Mouse (Mus musculus) intestine, embryonic 14.5 days (tissue): ENCODE data around the gene Slc22a23. TPM values are rescaled to one million over a fixed set of nuclear protein-coding genes. Genes with fewer than 3 reads are reported as not detected.

Source experiments
- ATAC-seq: fragments of 200-750 bp; cut with Nextera tagmentation; replicated peaks from 2 replicates; pipeline ENCODE4 v1.8.0; 2017; ENCODE audit warnings: low read depth, moderate number of reproducible peaks, moderate TSS enrichment, moderate library complexity; ENCODE audit not compliant: low FRiP score, low TSS enrichment
- DNase-seq: peaks from one replicate; pipeline ENCODE4 v3.0.0-alpha.2; 2018; ENCODE audit warnings: low spot score
- H3K27ac ChIP-seq: fragments of 300-500 bp; sonication (generic); 2 replicates; pipeline ENCODE4 v1.5.1; 2014; ENCODE audit warnings: low read depth, mild to moderate bottlenecking, control low read depth
- H3K27me3 ChIP-seq: fragments of 300-500 bp; sonication (generic); replicated peaks from 2 replicates; pipeline ENCODE4 v1.6.1; 2014; ENCODE audit warnings: low read length, control low read depth; ENCODE audit not compliant: control insufficient read depth, insufficient read depth
- H3K36me3 ChIP-seq: fragments of 300-500 bp; sonication (generic); 2 replicates; pipeline ENCODE4 v1.6.1; 2014; ENCODE audit warnings: low read length, control low read depth; ENCODE audit not compliant: control insufficient read depth, insufficient read depth
- H3K4me1 ChIP-seq: fragments of 300-500 bp; sonication (generic); replicated peaks from 2 replicates; pipeline ENCODE4 v1.6.1; 2014; ENCODE audit warnings: low read length, control low read depth, mixed read lengths; ENCODE audit not compliant: control insufficient read depth, insufficient read depth
- H3K4me2 ChIP-seq: fragments of 300-500 bp; sonication (generic); 2 replicates; pipeline ENCODE4 v1.6.1; 2014; ENCODE audit warnings: low read length
- H3K4me3 ChIP-seq: fragments of 300-500 bp; sonication (generic); 2 replicates; pipeline ENCODE4 v1.5.1; 2014; ENCODE audit warnings: low read depth, low read length, control low read depth, mixed read lengths
- H3K9ac ChIP-seq: fragments of 300-500 bp; sonication (generic); 2 replicates; pipeline ENCODE4 v1.6.1; 2014; ENCODE audit warnings: mild to moderate bottlenecking, low read length
- H3K9me3 ChIP-seq: fragments of 300-500 bp; sonication (generic); 2 replicates; pipeline ENCODE4 v1.6.1; 2016; ENCODE audit warnings: low read length, control low read depth; ENCODE audit not compliant: control insufficient read depth
- WGBS: fragments of 180-500 bp; shearing (Covaris S2); extraction: QIAGEN DNeasy Blood & Tissue Kit; methylation state at CpG from one replicate; pipeline ENCODE4 v1.1.7; 2014; 5-methylcytosine and 5-hydroxymethylcytosine counted together
- polyA plus RNA-seq: library from polyadenylated mRNA; unstranded; fragments of >200 nt; fragmentation: Nextera tagmentation; extraction: Ambion mirVana; gene quantifications from 2 replicates; pipeline ENCODE4 v1.2.1, GENCODE M21; 2014

Gene Slc22a23
- polyA plus RNA-seq, 1 experiment from 2014 or later: 4.0 TPM

- H3K27me3 ChIP-seq: no peaks in the 10 kb centered on the region
- H3K36me3 ChIP-seq: no peaks in the 10 kb centered on the region
- peak overlapping the region; percentile 3; the same call in 1 of the 2 replicates for H3K4me2 ChIP-seq
- no peaks in the 10 kb centered on the region for H3K9me3 ChIP-seq
- no peak overlapping the region for H3K4me3 ChIP-seq
- H3K9ac ChIP-seq: no peak overlapping the region
- WGBS: 34% methylated on average over 8 of the region's 8 CpGs
- no peak for ATAC-seq
- no peak for DNase-seq
- H3K4me1 ChIP-seq: 0 out of 2 replicates have a peak, but pooled peaks cover 7% of the 10 kb centered on the region
- no peak overlapping the region for H3K27ac ChIP-seq
Observed at GRCm38 (mm10) chr13:34272275-34273054, 72.5 kb downstream of the Slc22a23 start.

- WGBS: 72% methylated on average over 2 of the region's 2 CpGs
- Histone ChIP-seq H3K27me3 (no peaks in the 10 kb centered on the region), H3K9me3 (no peaks in the 10 kb centered on the region), H3K36me3 (no peaks in the 10 kb centered on the region), H3K9ac (no peak overlapping the region), H3K4me1 (0 out of 2 replicates have a peak, but pooled peaks cover 7% of the 10 kb centered on the region), H3K4me2 (no peak overlapping the region), H3K27ac (no peak overlapping the region), H3K4me3 (no peak overlapping the region)
- DNase-seq (no peak), ATAC-seq (no peak)
Observed at GRCm38 (mm10) chr13:34271665-34272064, 73.3 kb downstream of the Slc22a23 start.

GRCm38 (mm10) chr13:34270886-34271602, 73.9 kb downstream of the Slc22a23 start:
- no peaks in the 10 kb centered on the region for H3K9me3 ChIP-seq
- no peak overlapping the region for H3K9ac ChIP-seq
- H3K4me2 ChIP-seq: no peak overlapping the region
- H3K27me3 ChIP-seq: no peaks in the 10 kb centered on the region
- no peak overlapping the region for H3K27ac ChIP-seq
- H3K4me3 ChIP-seq: no peak overlapping the region
- H3K4me1 ChIP-seq: 0 out of 2 replicates have a peak, but pooled peaks cover 7% of the 10 kb centered on the region
- no peak for DNase-seq
- WGBS: 89% methylated on average over 5 of the region's 5 CpGs
- no peaks in the 10 kb centered on the region for H3K36me3 ChIP-seq
- ATAC-seq: no peak

- ATAC-seq (no peak), DNase-seq (no peak)
- WGBS: 75% methylated on average over 2 of the region's 2 CpGs
- Histone ChIP-seq H3K36me3 (no peaks in the 10 kb centered on the region), H3K4me1 (0 out of 2 replicates have a peak, but pooled peaks cover 7% of the 10 kb centered on the region), H3K4me3 (no peak overlapping the region), H3K4me2 (no peak overlapping the region), H3K27me3 (no peaks in the 10 kb centered on the region), H3K27ac (no peak overlapping the region), H3K9ac (no peak overlapping the region), H3K9me3 (no peaks in the 10 kb centered on the region)
Observed at GRCm38 (mm10) chr13:34269376-34269991, 75.5 kb downstream of the Slc22a23 start.

- no peak overlapping the region for H3K4me3 ChIP-seq
- no peak overlapping the region for H3K9ac ChIP-seq
- H3K9me3 ChIP-seq: no peaks in the 10 kb centered on the region
- ATAC-seq: no peak; the same call in 1 of the 2 replicates
- 0 out of 2 replicates have a peak, but pooled peaks cover 5% of the 10 kb centered on the region for H3K4me1 ChIP-seq
- 70% methylated on average over 8 of the region's 8 CpGs for WGBS
- H3K4me2 ChIP-seq: no peak overlapping the region
- H3K27me3 ChIP-seq: no peaks in the 10 kb centered on the region
- no peak for DNase-seq
- no peak overlapping the region for H3K27ac ChIP-seq
- H3K36me3 ChIP-seq: no peaks in the 10 kb centered on the region
Observed at GRCm38 (mm10) chr13:34266942-34267660, 77.9 kb downstream of the Slc22a23 start.

- DNase-seq (no peak), ATAC-seq (no peak)
- Histone ChIP-seq H3K4me1 (no peaks in the 10 kb centered on the region), H3K9me3 (no peaks in the 10 kb centered on the region), H3K36me3 (no peaks in the 10 kb centered on the region), H3K9ac (no peak overlapping the region), H3K27me3 (no peaks in the 10 kb centered on the region), H3K4me3 (no peak overlapping the region), H3K27ac (no peak overlapping the region), H3K4me2 (no peak overlapping the region)
- 92% methylated on average over 8 of the region's 8 CpGs for whole genome bisulfite sequencing
Observed at GRCm38 (mm10) chr13:34266067-34266466, 78.9 kb downstream of the Slc22a23 start.

- ATAC-seq: no peak
- Histone ChIP-seq H3K4me2 (no peak overlapping the region), H3K9me3 (no peaks in the 10 kb centered on the region), H3K4me1 (no peaks in the 10 kb centered on the region), H3K27me3 (no peaks in the 10 kb centered on the region), H3K9ac (no peak overlapping the region), H3K36me3 (no peaks in the 10 kb centered on the region), H3K4me3 (no peak overlapping the region), H3K27ac (no peak overlapping the region)
- 57% methylated on average over 5 of the region's 5 CpGs for WGBS
- DNase-seq: no peak
Observed at GRCm38 (mm10) chr13:34265576-34265975, 79.4 kb downstream of the Slc22a23 start.

GRCm38 (mm10) chr13:34265022-34265565, 79.9 kb downstream of the Slc22a23 start:
- WGBS: 87% methylated on average over 3 of the region's 3 CpGs

More at GRCm38 (mm10) chr13:34265022-34265565, 79.9 kb downstream of the Slc22a23 start:
- H3K4me1 ChIP-seq: no peaks in the 10 kb centered on the region
- no peak for DNase-seq
- H3K4me3 ChIP-seq: no peak overlapping the region
- no peak overlapping the region for H3K27ac ChIP-seq
- ATAC-seq: no peak
- H3K27me3 ChIP-seq: no peaks in the 10 kb centered on the region
- H3K4me2 ChIP-seq: no peak overlapping the region
- no peak overlapping the region for H3K9ac ChIP-seq
- H3K36me3 ChIP-seq: no peaks in the 10 kb centered on the region
- H3K9me3 ChIP-seq: no peaks in the 10 kb centered on the region
